Mouse (Mus musculus) stomach, postnatal 0 days (tissue): Measurements from ENCODE around the gene Col13a1.

Experiments used
- CTCF ChIP-seq: IDR thresholded peaks from 2 replicates; pipeline ENCODE4 v1.5.1; 2016; ENCODE audit warnings: antibody characterized with exemption, low read depth, mild to moderate bottlenecking, moderate library complexity
- EP300 ChIP-seq: optimal IDR thresholded peaks from 2 replicates; pipeline ENCODE3; 2016; ENCODE audit warnings: antibody characterized with exemption

DNA sequence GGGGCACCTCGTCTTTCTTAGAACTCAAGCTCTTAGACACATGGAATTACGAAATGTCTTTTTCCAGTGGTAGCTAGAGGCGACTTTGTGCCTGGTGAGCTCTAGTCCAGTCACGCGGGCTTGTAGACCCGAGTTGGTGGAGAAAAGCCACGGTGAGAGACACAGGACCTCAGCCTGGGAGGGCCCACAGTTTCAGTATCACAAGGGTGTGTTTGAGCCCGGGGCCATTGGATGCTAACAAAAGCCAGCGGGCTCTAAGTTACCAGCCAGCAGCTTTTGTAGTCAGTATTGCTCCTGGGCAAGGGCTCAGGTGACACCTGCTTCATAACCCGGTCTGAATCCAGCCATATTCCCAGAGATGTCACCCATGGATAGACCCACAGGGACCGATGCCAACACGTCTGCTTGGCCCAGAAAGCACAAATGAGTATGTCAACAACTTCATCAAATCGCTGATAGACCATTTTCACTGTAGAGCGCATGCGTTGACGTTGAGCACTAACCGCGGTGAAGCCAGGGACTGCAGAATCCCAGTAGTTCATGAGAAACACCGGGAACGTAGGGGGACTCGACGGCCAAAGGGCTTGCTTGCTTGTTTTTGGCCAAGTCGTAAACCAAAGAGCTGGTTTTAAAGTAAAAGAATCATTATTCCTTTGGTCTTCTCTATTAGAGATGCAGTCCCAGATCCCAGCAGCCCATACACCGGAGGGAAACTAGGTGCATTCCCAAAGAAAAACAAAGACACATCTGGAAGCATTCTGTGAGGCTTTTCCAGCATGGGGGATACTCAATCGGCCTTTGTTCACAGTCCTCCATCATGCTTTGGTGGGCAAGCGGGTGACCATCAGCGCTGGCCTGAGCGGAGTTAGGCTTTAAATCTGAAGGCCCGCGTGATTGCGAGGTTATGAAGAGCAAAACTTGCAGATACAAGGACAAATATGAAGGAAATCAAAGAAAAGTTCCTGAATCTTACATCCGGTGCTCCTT lies 150.7 kb downstream of the Col13a1 start:
- no peak for TF ChIP-seq CTCF
- no peak for TF ChIP-seq EP300
